Mouse (Mus musculus) liver, postnatal 0 days (tissue): ENCODE results near the gene Klhdc3.

Experiments
- CTCF ChIP-seq: sonication (generic); IDR thresholded peaks from 2 replicates; pipeline ENCODE4 v1.5.1; 2016; ENCODE audit warnings: antibody characterized with exemption, low read depth
- EP300 ChIP-seq: IDR thresholded peaks from 2 replicates; pipeline ENCODE4 v1.6.1; 2016; ENCODE audit warnings: antibody characterized with exemption, low read depth, mild to moderate bottlenecking

GRCm38 (mm10) chr17:46642060-46642459 lies 38.7 kb downstream of the Klhdc3 start:
- TF ChIP-seq CTCF (no peak), EP300 (no peak)
